Mouse (Mus musculus): ENCODE data around the gene Tmem252. TPM values are rescaled to one million over a fixed set of nuclear protein-coding genes. Genes with fewer than 3 reads are reported as not detected.

Tmem252 gene
- polyA plus RNA-seq, 1 experiment from 2014 or later, result 1.8 TPM

Other genes with a start within 250 kb of the Tmem252 start
- gene Fam122a, start 196.7 kb upstream of the Tmem252 start, polyA plus RNA-seq (2014; fragmentation: Nextera tagmentation; extraction: Ambion mirVana), result 56.0 and 61.1 TPM in 2 replicates
- gene Pip5k1b, start 118.1 kb upstream of the Tmem252 start, polyA plus RNA-seq (2014; fragmentation: Nextera tagmentation; extraction: Ambion mirVana), result 3.1 and 3.9 TPM in 2 replicates
- 1.1 and 1.5 TPM in 2 replicates for gene Pgm5, start 187.8 kb downstream of the Tmem252 start, polyA plus RNA-seq (2014; fragmentation: Nextera tagmentation; extraction: Ambion mirVana)
- gene Gm10053, start 201.7 kb downstream of the Tmem252 start, polyA plus RNA-seq (2014; fragmentation: Nextera tagmentation; extraction: Ambion mirVana), result 296 and 310 TPM in 2 replicates
- gene Foxd4, start 227.2 kb downstream of the Tmem252 start, polyA plus RNA-seq (2014; fragmentation: Nextera tagmentation; extraction: Ambion mirVana), result 0.13 and 0.23 TPM in 2 replicates

Measured in hindbrain, embryonic 14.5 days (tissue).